Mouse (Mus musculus) forebrain, embryonic 11.5 days (tissue): ENCODE data around the gene Hcrt. TPM values are rescaled to one million over a fixed set of nuclear protein-coding genes. Genes with fewer than 3 reads are reported as not detected.

Experiments
- ATAC-seq: fragments of 200-750 bp; cut with Nextera tagmentation; replicated peaks from 2 replicates; pipeline ENCODE4 v1.8.0; 2017; ENCODE audit warnings: moderate TSS enrichment; ENCODE audit not compliant: low FRiP score
- DNase-seq: peaks from one replicate; pipeline ENCODE4 v3.0.0-alpha.2; 2017; ENCODE audit warnings: low spot score
- H3K27ac ChIP-seq: fragments of 300-500 bp; sonication (generic); 2 replicates; pipeline ENCODE4 v1.5.1; 2014; ENCODE audit warnings: low read depth, low read length
- H3K27me3 ChIP-seq: fragments of 300-500 bp; sonication (generic); 2 replicates; pipeline ENCODE4 v1.6.1; 2014; ENCODE audit warnings: mild to moderate bottlenecking, low read length, mixed read lengths; ENCODE audit not compliant: control insufficient read depth, insufficient read depth
- H3K36me3 ChIP-seq: fragments of 300-500 bp; sonication (generic); 2 replicates; pipeline ENCODE4 v1.6.1; 2014; ENCODE audit warnings: mild to moderate bottlenecking, low read length, moderate library complexity, mixed read lengths; ENCODE audit not compliant: control insufficient read depth, insufficient read depth
- H3K4me1 ChIP-seq: fragments of 300-500 bp; sonication (generic); replicated peaks from 2 replicates; pipeline ENCODE4 v1.6.1; 2014; ENCODE audit warnings: low read length, mixed read lengths; ENCODE audit not compliant: control insufficient read depth, insufficient read depth
- H3K4me2 ChIP-seq: fragments of 300-500 bp; sonication (generic); 2 replicates; pipeline ENCODE4 v1.6.1; 2014; ENCODE audit warnings: low read depth, mild to moderate bottlenecking, low read length, moderate library complexity, mixed read lengths; ENCODE audit not compliant: severe bottlenecking
- H3K4me3 ChIP-seq: fragments of 300-500 bp; sonication (generic); 2 replicates; pipeline ENCODE4 v1.5.1; 2014; ENCODE audit warnings: low read depth, low read length
- H3K9ac ChIP-seq: fragments of 300-500 bp; sonication (generic); 2 replicates; pipeline ENCODE4 v1.6.1; 2014; ENCODE audit warnings: low read length
- H3K9me3 ChIP-seq: fragments of 300-500 bp; sonication (generic); 2 replicates; pipeline ENCODE4 v1.6.1; 2016; ENCODE audit warnings: low read length, mixed read lengths; ENCODE audit not compliant: control insufficient read depth
- WGBS: fragments of 180-500 bp; shearing (Covaris S2); extraction: QIAGEN DNeasy Blood & Tissue Kit; methylation state at CpG from one replicate; pipeline ENCODE4 v1.1.7; 2014; 5-methylcytosine and 5-hydroxymethylcytosine counted together
- polyA plus RNA-seq: library from polyadenylated mRNA; unstranded; fragments of >200 nt; fragmentation: Nextera tagmentation; extraction: Ambion mirVana; gene quantifications from 2 replicates; pipeline ENCODE4 v1.2.1, GENCODE M21; 2014

Gene Hcrt
- polyA plus RNA-seq, 1 experiment from 2014 or later: not detected

GRCm38 (mm10) chr11:100778069-100778468, 15.3 kb upstream of the Hcrt start:
- ATAC-seq (no peak), DNase-seq (no peak)
- no peak overlapping the region for H3K27ac ChIP-seq
- no peaks in the 10 kb centered on the region for H3K4me1 ChIP-seq
- no peaks in the 10 kb centered on the region for H3K36me3 ChIP-seq
- H3K4me2 ChIP-seq: no peak overlapping the region
- H3K9ac ChIP-seq: no peak overlapping the region
- H3K9me3 ChIP-seq: no peaks in the 10 kb centered on the region
- H3K4me3 ChIP-seq: no peak overlapping the region
- 88% methylated on average over 3 of the region's 3 CpGs for WGBS
- no peaks in the 10 kb centered on the region for H3K27me3 ChIP-seq

- no peak for ATAC-seq
- Histone ChIP-seq H3K9ac (no peak overlapping the region), H3K9me3 (no peaks in the 10 kb centered on the region), H3K36me3 (no peaks in the 10 kb centered on the region), H3K4me1 (no peaks in the 10 kb centered on the region), H3K27ac (no peak overlapping the region), H3K4me2 (no peak overlapping the region), H3K27me3 (no peaks in the 10 kb centered on the region), H3K4me3 (no peak overlapping the region)
- DNase-seq: no peak
- WGBS: 85% methylated on average over 10 of the region's 10 CpGs
These were observed 13.2 kb upstream of the Hcrt start for GRCm38 (mm10) chr11:100775921-100776320.

- Histone ChIP-seq H3K9me3 (no peaks in the 10 kb centered on the region), H3K4me1 (no peaks in the 10 kb centered on the region), H3K27me3 (no peaks in the 10 kb centered on the region), H3K36me3 (no peaks in the 10 kb centered on the region), H3K4me3 (no peak overlapping the region), H3K27ac (no peak overlapping the region), H3K9ac (no peak overlapping the region), H3K4me2 (no peak overlapping the region)
- ATAC-seq: no peak
- no peak for DNase-seq
- 76% methylated on average over 4 of the region's 4 CpGs for WGBS
These were observed 11.5 kb upstream of the Hcrt start for GRCm38 (mm10) chr11:100774261-100774660.

- H3K9ac ChIP-seq: peak within 1 kb of the TSS; percentile 37; the same call in 1 of the 2 replicates
- H3K4me3 ChIP-seq: peak within 1 kb of the TSS; percentile 35
- DNase-seq (peak; percentile 64), ATAC-seq (no peak)
- H3K9me3 ChIP-seq: no peaks in the 10 kb centered on the region
- no peak within 1 kb of the TSS for H3K27ac ChIP-seq
- peak within 1 kb of the TSS; percentile 48 for H3K4me2 ChIP-seq
- no peaks in the 10 kb centered on the region for H3K4me1 ChIP-seq
- no peaks in the 10 kb centered on the region for H3K27me3 ChIP-seq
- no peaks in the 10 kb centered on the region for H3K36me3 ChIP-seq
- 28% methylated on average over 17 of the region's 17 CpGs for WGBS
These were observed 8.1 kb upstream of the Hcrt start, which contains the start of gene Ghdc for GRCm38 (mm10) chr11:100770646-100771408. Gene Ghdc (minus strand): TSS chr11:100770957.

- Histone ChIP-seq H3K9ac (no peak overlapping the region), H3K36me3 (no peaks in the 10 kb centered on the region), H3K4me2 (peak overlapping the region; percentile 48; the same call in 1 of the 2 replicates), H3K9me3 (no peaks in the 10 kb centered on the region), H3K27me3 (no peaks in the 10 kb centered on the region), H3K27ac (no peak overlapping the region), H3K4me1 (no peaks in the 10 kb centered on the region), H3K4me3 (peak overlapping the region; percentile 6; the same call in 1 of the 2 replicates)
- no peak for ATAC-seq
- DNase-seq: no peak
- WGBS: 54% methylated on average over 6 of the region's 6 CpGs
These were observed 7.2 kb upstream of the Hcrt start for GRCm38 (mm10) chr11:100769980-100770379.

GRCm38 (mm10) chr11:100767871-100768270, 5.1 kb upstream of the Hcrt start:
- DNase-seq: no peak
- no peak overlapping the region for H3K4me2 ChIP-seq
- 90% methylated on average over 5 of the region's 5 CpGs for WGBS

GRCm38 (mm10) chr11:100766726-100767125, 4.0 kb upstream of the Hcrt start:
- no peak for DNase-seq
- Histone ChIP-seq H3K4me1 (no peaks in the 10 kb centered on the region), H3K4me3 (no peak overlapping the region), H3K4me2 (no peak overlapping the region), H3K9me3 (no peaks in the 10 kb centered on the region), H3K36me3 (no peaks in the 10 kb centered on the region), H3K27ac (no peak overlapping the region), H3K27me3 (no peaks in the 10 kb centered on the region; the same call in 1 of the 2 replicates), H3K9ac (no peak overlapping the region)
- 90% methylated on average over 9 of the region's 9 CpGs for WGBS
- ATAC-seq: no peak

More at GRCm38 (mm10) chr11:100767871-100768270, 5.1 kb upstream of the Hcrt start:
- no peak overlapping the region for H3K4me3 ChIP-seq
- no peaks in the 10 kb centered on the region for H3K4me1 ChIP-seq
- no peaks in the 10 kb centered on the region for H3K36me3 ChIP-seq
- ATAC-seq: no peak
- no peak overlapping the region for H3K9ac ChIP-seq
- no peaks in the 10 kb centered on the region for H3K27me3 ChIP-seq
- H3K27ac ChIP-seq: no peak overlapping the region
- no peaks in the 10 kb centered on the region for H3K9me3 ChIP-seq

- DNase-seq (peak; percentile 94), ATAC-seq (peak; percentile 75)
- Histone ChIP-seq H3K27ac (no peak overlapping the region), H3K4me2 (peak overlapping the region; percentile 85), H3K9ac (peak overlapping the region; percentile 63), H3K36me3 (no peaks in the 10 kb centered on the region), H3K4me3 (peak overlapping the region; percentile 35), H3K27me3 (peaks cover 13% of the 10 kb centered on the region), H3K4me1 (peaks cover 8% of the 10 kb centered on the region; the same call in 1 of the 2 replicates), H3K9me3 (no peaks in the 10 kb centered on the region)
- under 1% methylated on average over 27 of the region's 27 CpGs for WGBS
These were observed 1.1 kb downstream of the Hcrt start for GRCm38 (mm10) chr11:100761547-100762045.
